Mouse (Mus musculus) heart, postnatal 0 days (tissue): ENCODE measurements around the gene Acot7.

Experiments used
- CTCF ChIP-seq: IDR thresholded peaks from 2 replicates; pipeline ENCODE4 v1.5.1; 2016; ENCODE audit warnings: antibody characterized with exemption, control low read depth, low read depth
- EP300 ChIP-seq: IDR thresholded peaks from 2 replicates; pipeline ENCODE4 v1.6.1; 2016; ENCODE audit warnings: antibody characterized with exemption, low read depth

- TF ChIP-seq CTCF (no peak), EP300 (no peak)
Measured at GRCm38 (mm10) chr4:152295916-152296315, 118.0 kb downstream of the Acot7 start.
